Mouse (Mus musculus) lung, embryonic 16.5 days (tissue): ENCODE measurements around the gene Jade3. TPM values are rescaled to one million over a fixed set of nuclear protein-coding genes. Genes with fewer than 3 reads are reported as not detected.

Source experiments
- ATAC-seq: fragments of 200-750 bp; cut with Nextera tagmentation; 2 replicates; pipeline ENCODE4 v1.8.0; 2017; ENCODE audit warnings: low read depth, mild to moderate bottlenecking, moderate library complexity
- H3K27ac ChIP-seq: fragments of 300-500 bp; sonication (generic); 2 replicates; pipeline ENCODE4 v1.5.1; 2014; ENCODE audit warnings: mild to moderate bottlenecking, control low read depth, low read length
- H3K27me3 ChIP-seq: fragments of 300-500 bp; sonication (generic); 2 replicates; pipeline ENCODE4 v1.6.1; 2014; ENCODE audit warnings: low read depth, low read length, mixed read lengths; ENCODE audit not compliant: control insufficient read depth, insufficient read depth
- H3K36me3 ChIP-seq: fragments of 300-500 bp; sonication (generic); 2 replicates; pipeline ENCODE4 v1.6.1; 2014; ENCODE audit warnings: low read length; ENCODE audit not compliant: control insufficient read depth, insufficient read depth
- H3K4me1 ChIP-seq: fragments of 300-500 bp; sonication (generic); replicated peaks from 2 replicates; pipeline ENCODE4 v1.6.1; 2014; ENCODE audit warnings: low read length, mixed read lengths; ENCODE audit not compliant: control insufficient read depth, insufficient read depth
- H3K4me2 ChIP-seq: fragments of 300-500 bp; sonication (generic); 2 replicates; pipeline ENCODE4 v1.6.1; 2014; ENCODE audit warnings: low read depth, low read length, control low read depth
- H3K4me3 ChIP-seq: fragments of 300-500 bp; sonication (generic); 2 replicates; pipeline ENCODE4 v1.5.1; 2014; ENCODE audit warnings: mild to moderate bottlenecking, low read length, control low read depth
- H3K9ac ChIP-seq: fragments of 300-500 bp; sonication (generic); 2 replicates; pipeline ENCODE4 v1.6.1; 2014; ENCODE audit warnings: low read length, control low read depth
- H3K9me3 ChIP-seq: fragments of 300-500 bp; sonication (generic); 2 replicates; pipeline ENCODE4 v1.6.1; 2016; ENCODE audit warnings: low read length; ENCODE audit not compliant: control insufficient read depth
- WGBS: fragments of 180-500 bp; shearing (Covaris S2); extraction: QIAGEN DNeasy Blood & Tissue Kit; methylation state at CpG from one replicate; pipeline ENCODE4 v1.1.7; 2014; 5-methylcytosine and 5-hydroxymethylcytosine counted together
- polyA plus RNA-seq: library from polyadenylated mRNA; unstranded; fragments of >200 nt; fragmentation: Nextera tagmentation; extraction: Ambion mirVana; gene quantifications from 2 replicates; pipeline ENCODE4 v1.2.1, GENCODE M21; 2015

Jade3 gene
- polyA plus RNA-seq, 1 experiment from 2014 or later = 12.9 TPM

DNA sequence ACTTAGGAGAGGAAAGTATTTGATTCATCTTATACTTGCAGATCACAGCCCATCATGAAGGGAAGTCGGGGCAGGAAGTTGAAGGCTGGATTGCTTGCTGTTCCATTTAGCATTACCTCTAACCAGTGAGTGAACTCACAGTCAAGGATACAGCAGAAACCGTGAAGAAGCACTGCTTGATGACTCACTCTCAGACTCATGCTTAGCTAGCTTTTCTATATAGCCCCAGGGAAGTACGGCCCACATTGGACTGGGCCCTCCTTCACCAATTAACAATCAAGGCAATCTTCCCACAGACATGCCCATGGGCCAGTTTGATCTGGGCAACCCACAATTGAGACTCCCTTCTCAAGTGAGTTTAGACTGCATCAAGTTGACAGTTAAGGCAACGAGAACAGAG, 138.5 kb downstream of the Jade3 start:
- no peak overlapping the region for H3K27ac ChIP-seq
- no peak for ATAC-seq
- no peak overlapping the region for H3K4me2 ChIP-seq
- no peaks in the 10 kb centered on the region for H3K27me3 ChIP-seq
- 64% methylated on average over 4 of the region's 4 CpGs for WGBS
- H3K9ac ChIP-seq = no peak overlapping the region
- no peaks in the 10 kb centered on the region for H3K9me3 ChIP-seq
- no peaks in the 10 kb centered on the region for H3K36me3 ChIP-seq
- H3K4me3 ChIP-seq = no peak overlapping the region
- no peaks in the 10 kb centered on the region for H3K4me1 ChIP-seq

Other genes with a start within 250 kb of the Jade3 start
- 1.1 and 1.2 TPM in 2 replicates for gene Slc9a7, start 133.9 kb upstream of the Jade3 start, polyA plus RNA-seq
- 22.2 and 22.9 TPM in 2 replicates for gene Rp2, start 61.2 kb upstream of the Jade3 start, polyA plus RNA-seq
- 2.3 and 4.8 TPM in 2 replicates for gene Rgn, start 124.1 kb downstream of the Jade3 start, polyA plus RNA-seq
- gene Rbm10, start 191.8 kb downstream of the Jade3 start, polyA plus RNA-seq = 66.3 and 68.7 TPM in 2 replicates
- 253 and 258 TPM in 2 replicates for gene Ndufb11, start 191.9 kb downstream of the Jade3 start, polyA plus RNA-seq
- gene Uba1, start 232.6 kb downstream of the Jade3 start, polyA plus RNA-seq = 181 and 190 TPM in 2 replicates